Mouse (Mus musculus) liver, adult 2 months (tissue): ENCODE data around the gene Fam222a.

Experiments
- CTCF ChIP-seq: fragments of 200-500 bp; IDR thresholded peaks from 2 replicates; pipeline ENCODE4 v1.5.1; 2011; ENCODE audit warnings: low read depth, low read length, control low read depth
- POLR2A ChIP-seq: fragments of 200-500 bp; IDR thresholded peaks from 2 replicates; pipeline ENCODE4 v1.6.1; 2011; ENCODE audit warnings: low read length, control low read depth; ENCODE audit not compliant: insufficient read depth; ENCODE audit errors: extremely low read depth

- TF ChIP-seq CTCF (no peak), POLR2A (no peak)
These were observed 15.8 kb downstream of the Fam222a start for GRCm38 (mm10) chr5:114583490-114584175.
